Mouse (Mus musculus) CD4-positive, CD25-positive, alpha-beta regulatory T cell, adult 9 weeks (primary cell): ENCODE results near the gene Tex13c3. TPM values are rescaled to one million over a fixed set of nuclear protein-coding genes. Genes with fewer than 3 reads are reported as not detected.

Experiments used
- polyA plus RNA-seq: library from polyadenylated mRNA; unstranded; fragments of 100-300 nt; shearing (Covaris generic); gene quantifications from one replicate; pipeline ENCODE4 v1.2.1, GENCODE M21; 2017

Gene Tex13c3
- not detected for polyA plus RNA-seq

GRCm38 (mm10) chrX:19481219-19481618, at the start of gene Tex13c3:
Gene Tex13c3, minus strand, starts transcription at chrX:19481319.

